Mouse (Mus musculus) adrenal gland, adult 8-10 months (tissue): ENCODE results near the gene Golga5. TPM values are rescaled to one million over a fixed set of nuclear protein-coding genes. Genes with fewer than 3 reads are reported as not detected.

Experiments
- DNase-seq: peaks from one replicate; pipeline ENCODE4 v3.0.0; 2022
- total RNA-seq, 4 experiments: library from RNA; stranded (reverse); gene quantifications; 2 replicates each; pipeline ENCODE4 v1.2.4; 2022

Golga5 gene
- total RNA-seq, 4 experiments from 2014 or later = 37.1 to 48.4 (median 40.7) TPM

GRCm38 (mm10) chr12:102514751-102515150 is 45.8 kb downstream of the Golga5 start:
- DNase-seq = no peak

DNA sequence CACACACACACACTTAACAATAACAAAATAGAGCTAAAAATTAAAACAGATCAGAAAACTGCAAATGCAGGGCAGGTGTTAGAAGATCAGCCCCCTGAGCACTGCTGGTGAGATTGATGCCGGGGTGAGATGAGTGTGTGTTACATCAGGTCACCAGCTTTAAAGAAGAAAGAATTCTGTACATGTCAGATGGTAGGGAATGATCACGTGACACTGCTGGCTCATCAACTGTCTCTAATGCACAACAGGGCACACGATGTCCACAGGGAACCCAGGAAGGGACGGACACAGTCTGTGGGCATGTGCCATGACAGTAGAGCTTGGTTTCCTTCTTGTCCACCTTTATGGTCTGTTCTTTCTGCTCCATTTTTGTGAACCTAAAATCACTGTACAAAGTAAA is 47.2 kb downstream of the Golga5 start:
- DNase-seq = no peak

GRCm38 (mm10) chr12:102517647-102518046 is 48.7 kb downstream of the Golga5 start:
- no peak for DNase-seq

DNA sequence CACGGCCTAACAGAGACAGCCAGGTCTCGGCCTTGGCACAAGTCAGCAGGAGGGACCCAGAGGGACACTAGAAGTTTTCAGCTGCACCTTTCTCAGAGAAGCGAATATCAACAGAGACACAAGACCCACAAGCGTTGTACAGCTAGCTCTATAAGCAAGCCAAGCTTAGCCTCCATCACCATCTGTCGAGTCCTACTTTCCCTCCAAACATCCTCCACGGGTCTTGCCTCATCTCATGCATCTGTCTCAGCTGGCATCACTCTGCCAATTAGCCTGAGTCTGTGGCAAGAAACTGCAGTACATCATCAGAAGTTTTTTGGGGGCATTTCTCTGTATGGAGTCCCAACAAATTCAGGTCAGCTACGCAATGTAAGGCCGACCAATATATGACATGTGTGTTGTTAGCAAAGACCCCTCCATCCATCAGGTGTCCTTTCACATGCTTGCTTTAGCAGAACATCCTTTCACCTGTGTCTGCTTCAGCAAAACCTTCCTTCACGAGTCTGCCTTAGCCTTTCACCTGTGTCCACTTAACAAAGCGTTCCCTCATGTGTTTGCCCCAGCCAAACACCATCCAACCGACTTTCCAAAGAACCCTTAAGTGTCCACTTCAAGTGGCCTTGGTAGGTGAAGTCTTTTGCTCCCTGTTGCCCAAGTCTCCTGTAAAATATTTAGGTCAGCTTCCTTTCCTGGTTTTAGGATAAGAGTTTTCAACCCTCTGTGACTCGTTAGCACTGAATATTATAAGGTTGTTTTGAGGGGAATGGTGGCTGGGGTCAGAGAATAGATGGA is 51.2 kb downstream of the Golga5 start:
- no peak for DNase-seq

- no peak for DNase-seq
Measured at GRCm38 (mm10) chr12:102521777-102522319, 52.9 kb downstream of the Golga5 start.

GRCm38 (mm10) chr12:102524216-102524615 is 55.3 kb downstream of the Golga5 start:
- DNase-seq = no peak

- DNase-seq = no peak
Measured at GRCm38 (mm10) chr12:102524760-102525159, 55.8 kb downstream of the Golga5 start.

- no peak for DNase-seq
Measured at GRCm38 (mm10) chr12:102527989-102528388, 59.1 kb downstream of the Golga5 start.

- no peak for DNase-seq
Measured at GRCm38 (mm10) chr12:102535796-102536195, 66.9 kb downstream of the Golga5 start.

- DNase-seq = no peak
Measured at GRCm38 (mm10) chr12:102540278-102540677, 71.3 kb downstream of the Golga5 start.

GRCm38 (mm10) chr12:102541168-102541567 is 72.2 kb downstream of the Golga5 start:
- no peak for DNase-seq

DNA sequence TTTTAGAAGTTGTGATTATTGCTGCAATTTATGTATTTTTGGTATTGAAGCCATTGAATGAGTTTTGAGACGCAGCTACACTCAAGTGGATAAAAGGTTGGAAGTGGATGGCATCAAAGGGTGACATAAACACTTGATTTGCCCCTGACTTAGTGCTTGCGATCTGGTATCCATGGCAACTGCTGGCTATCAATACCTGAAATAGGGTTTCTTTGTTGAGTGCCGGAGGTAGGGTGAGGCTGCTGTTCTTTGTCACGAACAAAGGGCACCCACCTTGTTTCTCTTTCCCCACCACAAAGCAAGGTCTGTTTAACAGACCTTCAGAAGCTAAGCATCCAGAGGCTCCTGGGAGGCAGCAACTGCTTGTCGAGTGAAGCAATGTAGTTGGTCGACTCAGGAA is 76.2 kb downstream of the Golga5 start:
- no peak for DNase-seq

Other genes with a start within 250 kb of the Golga5 start
- gene Rin3, start 186.1 kb upstream of the Golga5 start, total RNA-seq = 10 to 100 TPM; 11.3 to 18.2 (median 14.0) TPM
- gene Lgmn, start 29.3 kb upstream of the Golga5 start, total RNA-seq = 100 to 1,000 TPM; 135 to 148 (median 141) TPM
- 1,000 to 10,000 TPM; 2,246 to 2,701 (median 2,550) TPM for gene Chga, start 85.8 kb downstream of the Golga5 start, total RNA-seq
- 100 to 1,000 TPM in 2 of 4 experiments, 10 to 100 TPM in 2; 49.2 to 139 (median 86.7) TPM for gene Itpk1, start 235.8 kb downstream of the Golga5 start, total RNA-seq